Mouse (Mus musculus) limb, embryonic 10.5 days (tissue): ENCODE results near the gene Sebox. TPM values are rescaled to one million over a fixed set of nuclear protein-coding genes. Genes with fewer than 3 reads are reported as not detected.

Experiments
- DNase-seq: peaks from one replicate; pipeline ENCODE4 v3.0.0-alpha.2; 2017; ENCODE audit warnings: low spot score
- H3K27ac ChIP-seq: fragments of 300-500 bp; sonication (generic); 2 replicates; pipeline ENCODE4 v1.5.1; 2016; ENCODE audit warnings: mild to moderate bottlenecking
- H3K27me3 ChIP-seq: fragments of 300-500 bp; sonication (generic); 2 replicates; pipeline ENCODE4 v1.6.1; 2016; ENCODE audit warnings: low read depth, mild to moderate bottlenecking; ENCODE audit not compliant: poor library complexity, severe bottlenecking
- H3K36me3 ChIP-seq: fragments of 300-500 bp; sonication (generic); 2 replicates; pipeline ENCODE4 v1.6.1; 2016; ENCODE audit warnings: mild to moderate bottlenecking, moderate library complexity
- H3K4me1 ChIP-seq: fragments of 300-500 bp; sonication (generic); 2 replicates; pipeline ENCODE4 v1.6.1; 2016
- H3K4me3 ChIP-seq: fragments of 300-500 bp; sonication (generic); 2 replicates; pipeline ENCODE4 v1.5.1; 2016; ENCODE audit warnings: mild to moderate bottlenecking, moderate library complexity
- H3K9me3 ChIP-seq: fragments of 300-500 bp; sonication (generic); replicated peaks from 2 replicates; pipeline ENCODE4 v1.6.1; 2016; ENCODE audit warnings: mild to moderate bottlenecking
- WGBS: fragments of 180-500 bp; shearing (Covaris S2); methylation state at CpG from one replicate; pipeline ENCODE4 v1.1.7; 2016; 5-methylcytosine and 5-hydroxymethylcytosine counted together
- polyA plus RNA-seq: library from polyadenylated mRNA; unstranded; fragments of >200 nt; fragmentation: Nextera tagmentation; extraction: Ambion mirVana; gene quantifications from 2 replicates; pipeline ENCODE4 v1.2.1, GENCODE M21; 2016

Sebox gene
- not detected in 2 replicates for polyA plus RNA-seq

- no peak within 1 kb of the TSS for H3K4me3 ChIP-seq
- WGBS: 72% methylated on average over 7 of the region's 7 CpGs
- peaks cover 36% of the 10 kb centered on the region for H3K27me3 ChIP-seq
- H3K36me3 ChIP-seq: peaks cover 31% of the 10 kb centered on the region
- H3K27ac ChIP-seq: no peak within 1 kb of the TSS
- no peak for DNase-seq
- peaks cover 2% of the 10 kb centered on the region for H3K4me1 ChIP-seq
- no peaks in the 10 kb centered on the region for H3K9me3 ChIP-seq
Measured at GRCm38 (mm10) chr11:78502909-78503650, at the start of gene Sebox. TSS of gene Sebox (plus strand) at chr11:78503447.

- H3K9me3 ChIP-seq: no peaks in the 10 kb centered on the region
- no peaks in the 10 kb centered on the region for H3K36me3 ChIP-seq
- H3K4me1 ChIP-seq: peaks cover 3% of the 10 kb centered on the region; the same call in 1 of the 2 replicates
- H3K27me3 ChIP-seq: no peaks in the 10 kb centered on the region
- DNase-seq: peak; percentile 71
- H3K27ac ChIP-seq: no peak overlapping the region
- H3K4me3 ChIP-seq: no peak overlapping the region
- 16% methylated on average over 4 of the region's 4 CpGs for WGBS
Measured at GRCm38 (mm10) chr11:78453675-78454074, 49.6 kb upstream of the Sebox start.

- no peak overlapping the region for H3K4me3 ChIP-seq
- no peaks in the 10 kb centered on the region for H3K27me3 ChIP-seq
- 72% methylated on average over 7 of the region's 7 CpGs for WGBS
- no peak overlapping the region for H3K27ac ChIP-seq
- peaks cover 3% of the 10 kb centered on the region; the same call in 1 of the 2 replicates for H3K4me1 ChIP-seq
- no peak for DNase-seq
- H3K9me3 ChIP-seq: no peaks in the 10 kb centered on the region
- H3K36me3 ChIP-seq: no peaks in the 10 kb centered on the region
Measured at GRCm38 (mm10) chr11:78454276-78454675, 49.0 kb upstream of the Sebox start.

- DNase-seq: peak; percentile 44
- H3K36me3 ChIP-seq: no peaks in the 10 kb centered on the region
- no peak overlapping the region for H3K4me3 ChIP-seq
- 51% methylated on average over 5 of the region's 5 CpGs for WGBS
- no peaks in the 10 kb centered on the region for H3K27me3 ChIP-seq
- H3K27ac ChIP-seq: no peak overlapping the region
- peaks cover 3% of the 10 kb centered on the region; the same call in 1 of the 2 replicates for H3K4me1 ChIP-seq
- no peaks in the 10 kb centered on the region for H3K9me3 ChIP-seq
Measured at GRCm38 (mm10) chr11:78455308-78455707, 47.9 kb upstream of the Sebox start.

- Histone ChIP-seq H3K4me3 (no peak overlapping the region), H3K27me3 (no peaks in the 10 kb centered on the region), H3K36me3 (no peaks in the 10 kb centered on the region), H3K4me1 (peaks cover 13% of the 10 kb centered on the region), H3K9me3 (no peaks in the 10 kb centered on the region), H3K27ac (no peak overlapping the region)
- 86% methylated on average over 17 of the region's 17 CpGs for WGBS
- no peak for DNase-seq
Measured at GRCm38 (mm10) chr11:78458740-78459139, 44.5 kb upstream of the Sebox start.

DNA sequence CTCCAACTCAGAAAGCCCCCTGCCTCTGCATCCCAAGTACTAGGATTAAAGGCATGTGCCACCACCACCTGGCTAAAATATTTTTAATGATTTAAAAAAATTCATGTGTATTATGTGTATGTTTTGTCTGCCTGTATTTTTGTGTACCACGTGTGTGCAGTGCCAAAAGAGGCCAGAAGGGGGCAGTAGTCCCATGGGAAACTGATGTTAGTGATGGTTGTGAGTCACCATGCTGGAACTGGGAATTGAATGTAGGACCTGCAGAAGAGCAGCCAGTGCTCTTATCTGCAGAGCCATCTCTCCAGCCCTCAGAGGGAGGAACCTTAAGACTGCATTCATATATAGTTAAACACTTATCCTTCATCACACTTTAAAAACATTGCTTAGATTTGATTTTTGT lies 41.4 kb upstream of the Sebox start:
- H3K27ac ChIP-seq: no peak overlapping the region
- DNase-seq: no peak
- WGBS: 66% methylated on average over 1 of the region's 1 CpGs

DNA sequence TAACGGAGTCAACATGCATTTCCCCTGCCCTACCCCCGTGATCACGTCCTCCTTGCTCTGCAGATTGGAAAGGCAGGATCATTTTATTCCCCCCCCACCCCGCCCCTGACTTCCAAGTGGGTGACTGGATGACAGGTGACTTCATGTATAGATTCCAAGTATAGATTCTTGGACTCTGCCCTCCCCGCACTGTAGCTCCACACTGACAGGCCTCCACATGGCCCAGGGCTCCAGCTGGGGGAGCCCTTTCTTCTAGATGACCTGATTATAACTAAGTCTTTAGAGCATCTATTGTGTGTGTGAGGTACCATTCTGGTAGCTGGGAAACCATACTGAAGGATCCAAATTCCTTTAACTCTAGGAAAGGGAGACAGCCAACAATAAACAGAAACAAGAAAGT lies 40.6 kb upstream of the Sebox start:
- DNase-seq: no peak
- Histone ChIP-seq H3K4me3 (no peak overlapping the region), H3K9me3 (no peaks in the 10 kb centered on the region), H3K27ac (no peak overlapping the region), H3K27me3 (no peaks in the 10 kb centered on the region), H3K36me3 (no peaks in the 10 kb centered on the region), H3K4me1 (peaks cover 36% of the 10 kb centered on the region)
- WGBS: 75% methylated on average over 5 of the region's 5 CpGs

More for the DNA sequence above, 41.4 kb upstream of the Sebox start:
- Histone ChIP-seq H3K36me3 (no peaks in the 10 kb centered on the region), H3K4me1 (peaks cover 34% of the 10 kb centered on the region), H3K27me3 (no peaks in the 10 kb centered on the region), H3K4me3 (no peak overlapping the region), H3K9me3 (no peaks in the 10 kb centered on the region)

DNA sequence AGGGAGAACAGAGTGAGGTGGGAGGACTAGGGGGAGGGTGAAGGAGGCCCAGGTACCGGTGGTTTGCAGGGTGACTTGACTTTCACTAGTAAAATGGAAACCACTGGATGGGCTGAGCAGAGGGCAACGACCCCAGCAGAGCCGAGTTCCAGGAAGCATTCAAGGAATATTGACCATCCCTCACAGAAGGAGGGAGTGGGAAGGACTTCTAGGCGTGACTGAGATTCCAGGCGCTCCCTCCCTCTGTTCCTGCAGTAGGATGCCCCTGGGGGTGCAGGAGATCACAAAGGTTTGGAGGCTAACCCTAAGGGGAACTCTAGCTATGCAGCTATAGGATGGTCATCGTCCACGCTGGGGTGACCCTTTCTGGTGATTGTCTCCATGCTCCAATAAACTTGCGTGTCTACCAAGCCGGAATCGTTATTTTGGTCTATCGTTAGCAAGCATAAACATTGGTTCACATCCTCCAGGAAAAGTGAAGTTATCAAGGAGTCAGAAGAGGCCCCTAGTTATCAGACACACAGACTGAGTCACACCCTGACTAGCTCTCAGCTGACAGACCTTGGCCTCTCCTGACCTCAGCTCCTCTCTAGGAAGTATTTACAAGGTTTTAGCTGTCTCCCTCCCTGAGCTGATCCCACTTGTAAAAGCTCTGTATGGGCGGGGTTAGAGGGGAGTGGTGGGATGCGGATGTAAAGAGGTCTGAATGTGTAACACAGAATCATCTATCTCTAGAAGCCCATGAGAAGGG lies 39.8 kb upstream of the Sebox start:
- WGBS: 62% methylated on average over 13 of the region's 13 CpGs
- no peak overlapping the region for H3K4me3 ChIP-seq
- H3K27me3 ChIP-seq: no peaks in the 10 kb centered on the region
- H3K4me1 ChIP-seq: peaks cover 36% of the 10 kb centered on the region
- H3K36me3 ChIP-seq: no peaks in the 10 kb centered on the region
- no peak for DNase-seq
- no peak overlapping the region for H3K27ac ChIP-seq
- H3K9me3 ChIP-seq: no peaks in the 10 kb centered on the region

DNA sequence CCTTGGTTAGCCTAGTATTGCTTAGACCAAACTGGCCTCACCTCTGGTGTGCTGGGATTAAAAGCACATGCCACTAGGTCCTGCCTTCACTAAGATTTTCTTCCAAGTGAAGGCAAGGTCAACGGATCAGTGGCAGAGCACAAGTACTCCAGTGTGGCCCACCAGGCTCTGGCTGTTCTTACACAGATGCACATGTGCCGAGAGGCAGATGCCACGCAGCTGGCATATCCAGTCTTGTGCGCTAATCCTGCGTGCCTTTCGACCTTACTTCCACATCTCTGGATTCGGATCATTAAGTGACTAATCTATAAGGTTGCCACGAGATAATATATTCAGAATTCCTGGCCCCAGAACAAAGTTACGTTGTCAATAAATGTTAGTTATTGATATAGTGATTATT lies 38.1 kb upstream of the Sebox start:
- Histone ChIP-seq H3K36me3 (no peaks in the 10 kb centered on the region), H3K4me3 (peak overlapping the region; percentile 71), H3K27me3 (no peaks in the 10 kb centered on the region), H3K27ac (peak overlapping the region; percentile 93), H3K9me3 (no peaks in the 10 kb centered on the region), H3K4me1 (peaks cover 36% of the 10 kb centered on the region)
- DNase-seq: no peak
- 54% methylated on average over 9 of the region's 9 CpGs for WGBS

- WGBS: under 1% methylated on average over 41 of the region's 41 CpGs
- Histone ChIP-seq H3K4me3 (peak within 1 kb of the TSS; percentile 71), H3K4me1 (peaks cover 36% of the 10 kb centered on the region), H3K36me3 (no peaks in the 10 kb centered on the region), H3K27me3 (no peaks in the 10 kb centered on the region), H3K9me3 (no peaks in the 10 kb centered on the region), H3K27ac (peak within 1 kb of the TSS; percentile 93)
- DNase-seq: peak; percentile 90
Measured at GRCm38 (mm10) chr11:78465568-78466180, 37.6 kb upstream of the Sebox start, which contains the start of gene Slc46a1. TSS of gene Slc46a1 (plus strand) at chr11:78465697.

- H3K9me3 ChIP-seq: no peaks in the 10 kb centered on the region
- DNase-seq: peak; percentile 44
- no peaks in the 10 kb centered on the region for H3K27me3 ChIP-seq
- H3K36me3 ChIP-seq: peaks cover 3% of the 10 kb centered on the region; the same call in 1 of the 2 replicates
- peak overlapping the region; percentile 71 for H3K4me3 ChIP-seq
- peak overlapping the region; percentile 93 for H3K27ac ChIP-seq
- 75% methylated on average over 23 of the region's 23 CpGs for WGBS
- H3K4me1 ChIP-seq: peaks cover 36% of the 10 kb centered on the region
Measured at GRCm38 (mm10) chr11:78466242-78466912, 36.9 kb upstream of the Sebox start.

GRCm38 (mm10) chr11:78467515-78467914 lies 35.7 kb upstream of the Sebox start:
- Histone ChIP-seq H3K4me1 (peaks cover 36% of the 10 kb centered on the region), H3K27me3 (no peaks in the 10 kb centered on the region), H3K9me3 (no peaks in the 10 kb centered on the region), H3K4me3 (no peak overlapping the region), H3K27ac (no peak overlapping the region), H3K36me3 (peaks cover 6% of the 10 kb centered on the region; the same call in 1 of the 2 replicates)
- 81% methylated on average over 7 of the region's 7 CpGs for WGBS
- DNase-seq: no peak
